ENCODE assay signal across 29 mouse cellular contexts in genomic region chr7:143636674-143637073, GRCm38 (mm10). TPM values are rescaled to one million over a fixed set of nuclear protein-coding genes. Genes with fewer than 3 reads are reported as not detected.
DNase-seq lines count a peak whose midpoint lies in the region; ATAC-seq lines count a peak whose summit lies in the region.
"Had no signal": no experiment of that assay in that cellular context is flagged by ENCODE, and none has a peak within 500 bp of the region (broad histone marks: within the 10 kb centered on the region; RNA-seq: fewer than 3 reads in every experiment).

No protein-coding gene starts in this region.

- H3K36me3 ChIP-seq in heart, embryonic 12.5 days = no peaks in the 10 kb centered on the region
- H3K36me3 ChIP-seq in liver, embryonic 11.5 days (ENCODE audit: control insufficient read depth, insufficient read depth, low read length) = no peaks in the 10 kb centered on the region
- H3K36me3 ChIP-seq in forebrain, embryonic 10.5 days (replicated peaks) = peaks cover 15% of the 10 kb centered on the region; the same call in 1 of the 2 replicates
- H3K36me3 ChIP-seq: G1E; heart, embryonic 15.5 days; hindbrain, embryonic 13.5 days; midbrain, embryonic 15.5 days; neural tube, embryonic 15.5 days had no signal

- H3K27me3 ChIP-seq in heart, embryonic 12.5 days (replicated peaks) = no peaks in the 10 kb centered on the region
- H3K27me3 ChIP-seq in liver, embryonic 11.5 days (replicated peaks; ENCODE audit: control insufficient read depth, insufficient read depth, low read length) = no peaks in the 10 kb centered on the region
- no peaks in the 10 kb centered on the region for H3K27me3 ChIP-seq in forebrain, embryonic 10.5 days (ENCODE audit: poor library complexity, severe bottlenecking)
- H3K27me3 ChIP-seq: heart, embryonic 15.5 days; hindbrain, embryonic 13.5 days; limb, embryonic 13.5 days; midbrain, embryonic 15.5 days; neural tube, embryonic 15.5 days had no signal

- no peak overlapping the region for H3K4me3 ChIP-seq in heart, embryonic 12.5 days
- H3K4me3 ChIP-seq in liver, embryonic 11.5 days (ENCODE audit: low read depth, low read length) = no peak overlapping the region
- no peak overlapping the region for H3K4me3 ChIP-seq in forebrain, embryonic 10.5 days
- H3K4me3 ChIP-seq: embryonic facial prominence, embryonic 10.5 days; heart, embryonic 15.5 days; hindbrain, embryonic 13.5 days; layer of hippocampus, adult 2 months; limb, embryonic 13.5 days; midbrain, embryonic 15.5 days; myocyte; neural tube, embryonic 15.5 days had no signal

- H3K4me1 ChIP-seq in heart, embryonic 12.5 days (replicated peaks) = no peaks in the 10 kb centered on the region
- H3K4me1 ChIP-seq in liver, embryonic 11.5 days (replicated peaks; ENCODE audit: control insufficient read depth, insufficient read depth, low read length) = no peaks in the 10 kb centered on the region
- H3K4me1 ChIP-seq in forebrain, embryonic 10.5 days = no peaks in the 10 kb centered on the region
- H3K4me1 ChIP-seq: embryonic facial prominence, embryonic 10.5 days; heart, embryonic 15.5 days; hindbrain, embryonic 13.5 days; limb, embryonic 13.5 days; midbrain, embryonic 15.5 days; neural tube, embryonic 15.5 days had no signal

- peaks cover 4% of the 10 kb centered on the region; the same call in 1 of the 2 replicates for H3K9me3 ChIP-seq in heart, embryonic 12.5 days (replicated peaks)
- H3K9me3 ChIP-seq in liver, embryonic 11.5 days (ENCODE audit: control insufficient read depth, low read length) = no peaks in the 10 kb centered on the region
- no peaks in the 10 kb centered on the region; the same call in 1 of the 2 replicates for H3K9me3 ChIP-seq in forebrain, embryonic 10.5 days
- H3K9me3 ChIP-seq: G1E; heart, embryonic 15.5 days; midbrain, embryonic 15.5 days; neural tube, embryonic 15.5 days had no signal

- no peak overlapping the region for H3K27ac ChIP-seq in heart, embryonic 12.5 days (ENCODE audit: poor library complexity, severe bottlenecking)
- no peak overlapping the region for H3K27ac ChIP-seq in liver, embryonic 11.5 days (ENCODE audit: low read depth, low read length)
- H3K27ac ChIP-seq in forebrain, embryonic 10.5 days = no peak overlapping the region
- H3K27ac ChIP-seq: embryonic facial prominence, embryonic 10.5 days; heart, embryonic 15.5 days; hindbrain, embryonic 13.5 days; layer of hippocampus, adult 2 months; limb, embryonic 13.5 days; liver, embryonic 14.5 days; midbrain, embryonic 15.5 days; neural tube, embryonic 15.5 days had no signal

- no peak overlapping the region for H3K4me2 ChIP-seq in heart, embryonic 12.5 days
- H3K4me2 ChIP-seq in liver, embryonic 11.5 days = no peak overlapping the region
- H3K4me2 ChIP-seq: heart, embryonic 15.5 days; hindbrain, embryonic 13.5 days; limb, embryonic 13.5 days; lung, embryonic 14.5 days; midbrain, embryonic 15.5 days; neural tube, embryonic 15.5 days had no signal

- 97% methylated on average over 1 of the region's 1 CpGs for WGBS in heart, embryonic 12.5 days
- WGBS in liver, embryonic 11.5 days = 76% methylated on average over 1 of the region's 1 CpGs
- 97% methylated on average over 1 of the region's 1 CpGs for WGBS in forebrain, embryonic 10.5 days

- peak; percentile 46 for DNase-seq in heart, adult 11 months
- peak; percentile 9 for DNase-seq in MN1 (ENCODE audit: low spot score)
- DNase-seq in liver, embryonic 11.5 days (ENCODE audit: low spot score) = no peak
- no peak for DNase-seq in adrenal gland, postnatal 14 days
- no peak for DNase-seq in forebrain, embryonic 10.5 days (ENCODE audit: extremely low spot score, low spot score)
- DNase-seq in Muller cell, postnatal 12 days (ENCODE audit: inconsistent ontology term) = no peak
- DNase-seq: B cell, adult 2 months; cerebellum, adult 11-12 months; cerebellum, postnatal 10 days; gastrocnemius, postnatal 10 days; heart, postnatal 36 days; kidney, adult 8-10 months; kidney, postnatal 25 days; lung, embryonic 14.5 days; thymus, adult 2 months had no signal

- no peak overlapping the region for H3K9ac ChIP-seq in heart, embryonic 12.5 days
- H3K9ac ChIP-seq in liver, embryonic 11.5 days (ENCODE audit: low read depth, low read length) = no peak overlapping the region
- H3K9ac ChIP-seq: heart, embryonic 15.5 days; hindbrain, embryonic 13.5 days; limb, embryonic 13.5 days; liver, embryonic 14.5 days; lung, embryonic 14.5 days; midbrain, embryonic 15.5 days; neural tube, embryonic 15.5 days had no signal

- ATAC-seq in heart, embryonic 12.5 days (ENCODE audit: insufficient number of reproducible peaks, low FRiP score) = no peak
- ATAC-seq in megakaryocyte progenitor cell, adult 5-6 weeks (replicated peaks; ENCODE audit: poor library complexity) = peak; percentile 61
- no peak for ATAC-seq in liver, embryonic 11.5 days (replicated peaks; ENCODE audit: low FRiP score)
- ATAC-seq: forebrain, embryonic 16.5 days; inflammation-experienced regulatory T-cells, adult 6 months; midbrain, embryonic 15.5 days had no signal

RNA-seq across cellular contexts. Expression of gene Tnfrsf26, which starts 8.2 kb away (rescaled TPM):
- 0.43 and 0.46 TPM in 2 replicates for polyA plus RNA-seq in heart, embryonic 12.5 days (2016; fragmentation: Nextera tagmentation; extraction: Ambion mirVana)
- 28.1 and 31.6 TPM in 2 replicates for total RNA-seq in megakaryocyte progenitor cell, adult 5-6 weeks (2015)
- 20.1 and 20.5 TPM in 2 replicates for total RNA-seq in megakaryocyte progenitor cell, adult 5-6 weeks (2017)
- 0.73 and 0.92 TPM in 2 replicates for polyA plus RNA-seq in liver, embryonic 11.5 days (2014; fragmentation: Nextera tagmentation; extraction: Ambion mirVana)
- total RNA-seq in adrenal gland, postnatal 14 days (2021) = 0.93 and 1.8 TPM in 2 replicates
- polyA plus RNA-seq in forebrain, embryonic 10.5 days (2016; fragmentation: Nextera tagmentation; extraction: Ambion mirVana) = 0.17 and 0.35 TPM in 2 replicates
- total RNA-seq: layer of hippocampus, adult 2 months had no signal
- polyA plus RNA-seq: forebrain, embryonic 16.5 days; G1E had no signal

RNA-seq across cellular contexts. Expression of gene Tnfrsf22, which starts 12.8 kb away (rescaled TPM):
- polyA plus RNA-seq in heart, embryonic 12.5 days (2016; fragmentation: Nextera tagmentation; extraction: Ambion mirVana) = 2.8 and 3.1 TPM in 2 replicates
- total RNA-seq in megakaryocyte progenitor cell, adult 5-6 weeks (2015) = 8.3 and 13.6 TPM in 2 replicates
- 2.8 and 5.7 TPM in 2 replicates for total RNA-seq in megakaryocyte progenitor cell, adult 5-6 weeks (2017)
- 2.6 and 3.9 TPM in 2 replicates for polyA plus RNA-seq in liver, embryonic 11.5 days (2014; fragmentation: Nextera tagmentation; extraction: Ambion mirVana)
- 4.1 and 5.3 TPM in 2 replicates for total RNA-seq in adrenal gland, postnatal 14 days (2021)
- 10.1 TPM in 2 replicates for polyA plus RNA-seq in forebrain, embryonic 10.5 days (2016; fragmentation: Nextera tagmentation; extraction: Ambion mirVana)
- polyA plus RNA-seq: G1E had no signal

RNA-seq across cellular contexts. Expression of gene Cars, which starts 36.8 kb away (rescaled TPM):
- 28.4 and 31.3 TPM in 2 replicates for polyA plus RNA-seq in heart, embryonic 12.5 days (2016; fragmentation: Nextera tagmentation; extraction: Ambion mirVana)
- total RNA-seq in megakaryocyte progenitor cell, adult 5-6 weeks (2015) = 40.3 and 55.4 TPM in 2 replicates
- total RNA-seq in megakaryocyte progenitor cell, adult 5-6 weeks (2017) = 47.5 and 74.5 TPM in 2 replicates
- 100 and 107 TPM in 2 replicates for polyA plus RNA-seq in liver, embryonic 11.5 days (2014; fragmentation: Nextera tagmentation; extraction: Ambion mirVana)
- 49.1 and 57.2 TPM in 2 replicates for total RNA-seq in adrenal gland, postnatal 14 days (2021)
- 87.3 and 93.9 TPM in 2 replicates for polyA plus RNA-seq in forebrain, embryonic 10.5 days (2016; fragmentation: Nextera tagmentation; extraction: Ambion mirVana)

RNA-seq across cellular contexts. Expression of gene Tnfrsf23, which starts 49.0 kb away (rescaled TPM):
- 2.8 and 3.1 TPM in 2 replicates for polyA plus RNA-seq in heart, embryonic 12.5 days (2016; fragmentation: Nextera tagmentation; extraction: Ambion mirVana)
- 3.9 and 5.8 TPM in 2 replicates for total RNA-seq in megakaryocyte progenitor cell, adult 5-6 weeks (2015)
- total RNA-seq in megakaryocyte progenitor cell, adult 5-6 weeks (2017) = 0.20 and 2.1 TPM in 2 replicates
- 0.17 and 0.34 TPM in 2 replicates for polyA plus RNA-seq in liver, embryonic 11.5 days (2014; fragmentation: Nextera tagmentation; extraction: Ambion mirVana)
- total RNA-seq in adrenal gland, postnatal 14 days (2021) = 2.4 and 3.2 TPM in 2 replicates
- 0.09 and 0.15 TPM in 2 replicates for polyA plus RNA-seq in forebrain, embryonic 10.5 days (2016; fragmentation: Nextera tagmentation; extraction: Ambion mirVana)
- polyA plus RNA-seq: G1E had no signal

Comparison
In these comparisons a context has a peak if more than half of its experiments do, and no peak if none do; other contexts are left out.
1. DNase-seq: peak in heart, adult 11 months (single experiment) and MN1 (single experiment); none in liver, embryonic 11.5 days (single experiment), adrenal gland, postnatal 14 days (single experiment), forebrain, embryonic 10.5 days (single experiment) and Muller cell, postnatal 12 days (single experiment).